Mouse (Mus musculus): ENCODE measurements around the gene 4930562C15Rik. TPM values are rescaled to one million over a fixed set of nuclear protein-coding genes. Genes with fewer than 3 reads are reported as not detected.

4930562C15Rik gene
- total RNA-seq, 4 experiments from 2014 or later = not detected

- peak; percentile 79 to 80 for DNase-seq (ENCODE audit: low spot score in 2 of 2)
These were observed 78.8 kb downstream of the 4930562C15Rik start for GRCm38 (mm10) chr16:4913783-4914735.

- no peak for DNase-seq (ENCODE audit: low spot score in 2 of 2)
These were observed 80.7 kb downstream of the 4930562C15Rik start for GRCm38 (mm10) chr16:4915931-4916330.

GRCm38 (mm10) chr16:4916608-4917007 lies 81.4 kb downstream of the 4930562C15Rik start:
- DNase-seq (ENCODE audit: low spot score in 2 of 2) = no peak

Other genes with a start within 250 kb of the 4930562C15Rik start
- gene Glis2, start 240.7 kb upstream of the 4930562C15Rik start, total RNA-seq (2022) = 1 to 10 TPM; 1.8 to 4.0 (median 3.5) TPM
- gene Pam16, start 210.4 kb upstream of the 4930562C15Rik start, total RNA-seq (2022) = 100 to 1,000 TPM in 3 of 4 experiments, 10 to 100 TPM in 1; 93.3 to 129 (median 113) TPM
- gene Vasn, start 195.5 kb upstream of the 4930562C15Rik start, total RNA-seq (2022) = 1 to 10 TPM; 2.5 to 4.3 (median 3.9) TPM
- 100 to 1,000 TPM in 1 of 4 experiments, 10 to 100 TPM in 3; 99.4 to 103 (median 99.8) TPM for gene Dnaja3, start 195.4 kb upstream of the 4930562C15Rik start, total RNA-seq (2022)
- 10 to 100 TPM; 11.7 to 15.1 (median 14.0) TPM for gene Coro7, start 155.6 kb upstream of the 4930562C15Rik start, total RNA-seq (2022)
- 1 to 10 TPM; 1.9 to 3.3 (median 2.8) TPM for gene Nmral1, start 116.1 kb upstream of the 4930562C15Rik start, total RNA-seq (2022)
- gene Hmox2, start 109.1 kb upstream of the 4930562C15Rik start, total RNA-seq (2022) = 10 to 100 TPM; 38.6 to 42.3 (median 41.9) TPM
- 10 to 100 TPM; 68.2 to 77.8 (median 71.6) TPM for gene Cdip1, start 45.1 kb upstream of the 4930562C15Rik start, total RNA-seq (2022)
- gene Ubald1, start 44.9 kb downstream of the 4930562C15Rik start, total RNA-seq (2022) = 10 to 100 TPM; 28.6 to 40.8 (median 34.3) TPM
- gene Mgrn1, start 50.8 kb downstream of the 4930562C15Rik start, total RNA-seq (2022) = 10 to 100 TPM; 52.1 to 66.7 (median 55.3) TPM
- 10 to 100 TPM; 10.0 to 12.9 (median 12.7) TPM for gene Nudt16l1, start 103.3 kb downstream of the 4930562C15Rik start, total RNA-seq (2022)
- gene Anks3, start 128.8 kb downstream of the 4930562C15Rik start, total RNA-seq (2022) = 10 to 100 TPM in 3 of 4 experiments, 1 to 10 TPM in 1; 8.1 to 14.2 (median 12.0) TPM
- gene Sept12, start 162.4 kb downstream of the 4930562C15Rik start, total RNA-seq (2022) = not detected
- gene Smim22, start 171.9 kb downstream of the 4930562C15Rik start, total RNA-seq (2022) = not detected
- gene Rogdi, start 178.1 kb downstream of the 4930562C15Rik start, total RNA-seq (2022) = 1 to 10 TPM; 4.4 to 7.8 (median 6.0) TPM
- gene Glyr1, start 214.4 kb downstream of the 4930562C15Rik start, total RNA-seq (2022) = 10 to 100 TPM; 31.2 to 34.1 (median 33.6) TPM
- 10 to 100 TPM; 21.9 to 25.6 (median 23.0) TPM for gene Ubn1, start 214.6 kb downstream of the 4930562C15Rik start, total RNA-seq (2022)

Data from gastrocnemius, adult 8-10 months (tissue).